ENCODE assay signal across 11 mouse cellular contexts in genomic region chr11:75466731-75467505, GRCm38 (mm10). TPM values are rescaled to one million over a fixed set of nuclear protein-coding genes. Genes with fewer than 3 reads are reported as not detected.
DNase-seq lines count a peak whose midpoint lies in the region; ATAC-seq and TF ChIP-seq lines count a peak whose summit lies in the region.
"Had no signal": no experiment of that assay in that cellular context is flagged by ENCODE, and none has a peak within 500 bp of the region (broad histone marks: within the 10 kb centered on the region; RNA-seq: fewer than 3 reads in every experiment).

No protein-coding gene starts in this region.

- H3ac ChIP-seq in myocyte (ENCODE audit: control insufficient read depth, insufficient read length) = no peak overlapping the region

- no peak overlapping the region for H3K9ac ChIP-seq in heart, embryonic 12.5 days
- H3K9ac ChIP-seq in limb, embryonic 11.5 days (ENCODE audit: low read length) = no peak overlapping the region
- H3K9ac ChIP-seq: forebrain, embryonic 15.5 days had no signal

- H3K27me3 ChIP-seq in heart, embryonic 12.5 days (replicated peaks) = no peaks in the 10 kb centered on the region
- no peaks in the 10 kb centered on the region for H3K27me3 ChIP-seq in limb, embryonic 11.5 days (ENCODE audit: control insufficient read depth, insufficient read depth, low read length)
- H3K27me3 ChIP-seq in limb, embryonic 10.5 days (ENCODE audit: low read depth, poor library complexity, severe bottlenecking) = 0 out of 2 replicates have a peak, but pooled peaks cover 7% of the 10 kb centered on the region
- H3K27me3 ChIP-seq in myocyte (ENCODE audit: control insufficient read depth, insufficient read depth, insufficient read length) = no peaks in the 10 kb centered on the region
- H3K27me3 ChIP-seq: forebrain, embryonic 15.5 days; neural tube, embryonic 12.5 days had no signal

- DNase-seq in heart, adult 9 months (ENCODE audit: low spot score in 2 of 2) = no peak
- peak; percentile 38 for DNase-seq in limb, embryonic 11.5 days (ENCODE audit: low spot score)
- no peak for DNase-seq in limb, embryonic 10.5 days (ENCODE audit: low spot score)
- DNase-seq in R1 (ENCODE audit: low read depth, low spot score) = peak; percentile 53
- no peak for DNase-seq in layer of hippocampus, postnatal 36 days
- no peak for DNase-seq in frontal cortex, postnatal 10 days (ENCODE audit: low spot score in 2 of 2)

- 96% methylated on average over 4 of the region's 4 CpGs for WGBS in heart, embryonic 12.5 days
- 97% methylated on average over 4 of the region's 4 CpGs for WGBS in limb, embryonic 11.5 days
- 95% methylated on average over 4 of the region's 4 CpGs for WGBS in limb, embryonic 10.5 days

- peaks cover 38% of the 10 kb centered on the region for H3K4me1 ChIP-seq in heart, embryonic 12.5 days (replicated peaks)
- peaks cover 19% of the 10 kb centered on the region for H3K4me1 ChIP-seq in limb, embryonic 11.5 days (ENCODE audit: control insufficient read depth, insufficient read depth, low read length)
- H3K4me1 ChIP-seq in limb, embryonic 10.5 days = peaks cover 31% of the 10 kb centered on the region

- no peak overlapping the region for H3K27ac ChIP-seq in heart, embryonic 12.5 days (ENCODE audit: poor library complexity, severe bottlenecking)
- no peak overlapping the region for H3K27ac ChIP-seq in limb, embryonic 11.5 days (replicated peaks; ENCODE audit: low read depth, low read length)
- no peak overlapping the region for H3K27ac ChIP-seq in limb, embryonic 10.5 days
- H3K27ac ChIP-seq: forebrain, embryonic 15.5 days; neural tube, embryonic 12.5 days had no signal

- TF ChIP-seq POLR2A in myocyte (IDR thresholded peaks at IDR 0.05; ENCODE audit: insufficient read length, low read depth) = peak; percentile 14

- peak overlapping the region; percentile 91 for H3K4me2 ChIP-seq in heart, embryonic 12.5 days
- no peak overlapping the region for H3K4me2 ChIP-seq in limb, embryonic 11.5 days (ENCODE audit: low read depth, severe bottlenecking)
- no peak overlapping the region for H3K4me2 ChIP-seq in myocyte (ENCODE audit: low read depth)

- H3K36me3 ChIP-seq in heart, embryonic 12.5 days = peaks cover 28% of the 10 kb centered on the region
- H3K36me3 ChIP-seq in limb, embryonic 11.5 days (ENCODE audit: control insufficient read depth, insufficient read depth, low read length) = peaks cover 3% of the 10 kb centered on the region; the same call in 1 of the 2 replicates
- H3K36me3 ChIP-seq in limb, embryonic 10.5 days = peaks cover 12% of the 10 kb centered on the region; the same call in 1 of the 2 replicates
- H3K36me3 ChIP-seq in myocyte (ENCODE audit: control insufficient read depth, insufficient read depth) = peaks cover 37% of the 10 kb centered on the region

- ATAC-seq in heart, embryonic 12.5 days (ENCODE audit: insufficient number of reproducible peaks, low FRiP score) = no peak
- ATAC-seq in limb, embryonic 11.5 days (ENCODE audit: insufficient number of reproducible peaks, low FRiP score, low TSS enrichment, low read depth) = no peak
- ATAC-seq: forebrain, embryonic 15.5 days had no signal

- 0 out of 2 replicates have a peak overlapping the region, but pooled peaks have one; percentile 55 for H3K4me3 ChIP-seq in heart, embryonic 12.5 days
- no peak overlapping the region for H3K4me3 ChIP-seq in limb, embryonic 11.5 days (ENCODE audit: low read depth, low read length)
- H3K4me3 ChIP-seq in limb, embryonic 10.5 days = no peak overlapping the region
- no peak overlapping the region for H3K4me3 ChIP-seq in myocyte

- H3K9me3 ChIP-seq in heart, embryonic 12.5 days (replicated peaks) = 0 out of 2 replicates have a peak, but pooled peaks cover 3% of the 10 kb centered on the region
- H3K9me3 ChIP-seq in limb, embryonic 11.5 days (ENCODE audit: control insufficient read depth, low read length) = no peaks in the 10 kb centered on the region
- H3K9me3 ChIP-seq in limb, embryonic 10.5 days (replicated peaks) = no peaks in the 10 kb centered on the region
- H3K9me3 ChIP-seq: forebrain, embryonic 15.5 days; neural tube, embryonic 12.5 days had no signal

- H3K79me2 ChIP-seq in myocyte (ENCODE audit: control insufficient read depth, insufficient read depth) = peaks cover 33% of the 10 kb centered on the region

TF ChIP-seq in myocyte, 11 proteins besides CTCF, POLR2A, EP300 and RAD21:
- TF ChIP-seq CEBPB (IDR thresholded peaks at IDR 0.05; ENCODE audit: insufficient read depth, poor library complexity, severe bottlenecking) (no peak), POLR2AphosphoS2 (IDR thresholded peaks at IDR 0.05; ENCODE audit: insufficient read length, low read depth) (peak; percentile 82)

RNA-seq across cellular contexts. Expression of gene Tlcd2, which starts 5.4 kb away (rescaled TPM):
- polyA plus RNA-seq in heart, embryonic 12.5 days (2016; fragmentation: Nextera tagmentation; extraction: Ambion mirVana) = 12.7 and 13.1 TPM in 2 replicates
- 10.4 and 11.3 TPM in 2 replicates for polyA plus RNA-seq in limb, embryonic 11.5 days (2014; fragmentation: Nextera tagmentation; extraction: Ambion mirVana)
- 9.2 and 9.8 TPM in 2 replicates for polyA plus RNA-seq in limb, embryonic 10.5 days (2016; fragmentation: Nextera tagmentation; extraction: Ambion mirVana)
- 2.9 TPM for polyA plus RNA-seq in myocyte (2012; fragmentation: generic; extraction: Trizol)
- total RNA-seq in layer of hippocampus, postnatal 36 days (2021) = under 1 TPM; 0.40 to 0.85 TPM

RNA-seq across cellular contexts. Expression of gene Wdr81, which starts 12.4 kb away (rescaled TPM):
- 5.6 and 5.7 TPM in 2 replicates for polyA plus RNA-seq in heart, embryonic 12.5 days (2016; fragmentation: Nextera tagmentation; extraction: Ambion mirVana)
- polyA plus RNA-seq in limb, embryonic 11.5 days (2014; fragmentation: Nextera tagmentation; extraction: Ambion mirVana) = 3.3 and 3.4 TPM in 2 replicates
- 5.6 and 6.6 TPM in 2 replicates for polyA plus RNA-seq in limb, embryonic 10.5 days (2016; fragmentation: Nextera tagmentation; extraction: Ambion mirVana)
- 17.3 TPM for polyA plus RNA-seq in myocyte (2012; fragmentation: generic; extraction: Trizol)
- 10 to 100 TPM; 20.6 to 22.6 TPM for total RNA-seq in layer of hippocampus, postnatal 36 days (2021)

RNA-seq across cellular contexts. Expression of gene Prpf8, which starts 19.7 kb away (rescaled TPM):
- 41.3 and 42.7 TPM in 2 replicates for polyA plus RNA-seq in heart, embryonic 12.5 days (2016; fragmentation: Nextera tagmentation; extraction: Ambion mirVana)
- 111 and 123 TPM in 2 replicates for polyA plus RNA-seq in limb, embryonic 11.5 days (2014; fragmentation: Nextera tagmentation; extraction: Ambion mirVana)
- polyA plus RNA-seq in limb, embryonic 10.5 days (2016; fragmentation: Nextera tagmentation; extraction: Ambion mirVana) = 81.7 and 82.6 TPM in 2 replicates
- 93.0 TPM for polyA plus RNA-seq in myocyte (2012; fragmentation: generic; extraction: Trizol)
- 100 to 1,000 TPM; 126 to 130 TPM for total RNA-seq in layer of hippocampus, postnatal 36 days (2021)

RNA-seq across cellular contexts. Expression of gene Serpinf2, which starts 27.5 kb away (rescaled TPM):
- polyA plus RNA-seq in heart, embryonic 12.5 days (2016; fragmentation: Nextera tagmentation; extraction: Ambion mirVana) = 0.86 and 6.4 TPM in 2 replicates
- polyA plus RNA-seq in limb, embryonic 11.5 days (2014; fragmentation: Nextera tagmentation; extraction: Ambion mirVana) = 0.52 TPM in 1 of 2 replicates, not detected in the other
- 0.36 TPM in 1 of 2 replicates, not detected in the other for polyA plus RNA-seq in limb, embryonic 10.5 days (2016; fragmentation: Nextera tagmentation; extraction: Ambion mirVana)
- polyA plus RNA-seq in myocyte (2012; fragmentation: generic; extraction: Trizol) = 0.06 TPM
- under 1 TPM; 0.40 to 0.50 TPM for total RNA-seq in layer of hippocampus, postnatal 36 days (2021)
- total RNA-seq: heart, postnatal 10 days had no signal
- polyA plus RNA-seq: forebrain, embryonic 15.5 days had no signal

RNA-seq across cellular contexts. Expression of gene Rilp, which starts 43.0 kb away (rescaled TPM):
- 1.4 and 2.3 TPM in 2 replicates for polyA plus RNA-seq in heart, embryonic 12.5 days (2016; fragmentation: Nextera tagmentation; extraction: Ambion mirVana)
- 0.50 and 0.59 TPM in 2 replicates for polyA plus RNA-seq in limb, embryonic 11.5 days (2014; fragmentation: Nextera tagmentation; extraction: Ambion mirVana)
- 0.25 and 0.46 TPM in 2 replicates for polyA plus RNA-seq in limb, embryonic 10.5 days (2016; fragmentation: Nextera tagmentation; extraction: Ambion mirVana)
- polyA plus RNA-seq in myocyte (2012; fragmentation: generic; extraction: Trizol) = 4.6 TPM
- 1 to 10 TPM in 1 of 2 experiments, under 1 TPM in 1; 0.90 to 1.3 TPM for total RNA-seq in layer of hippocampus, postnatal 36 days (2021)

Comparison
In these comparisons a context has a peak if more than half of its experiments do, and no peak if none do; other contexts are left out.
1. DNase-seq: peak in limb, embryonic 11.5 days (single experiment) and R1 (single experiment); none in heart, adult 9 months (0 of 2), limb, embryonic 10.5 days (single experiment), layer of hippocampus, postnatal 36 days (0 of 2) and frontal cortex, postnatal 10 days (0 of 2).